Mouse (Mus musculus): ENCODE measurements around the gene Hspbap1.
A peak's percentile ranks its signal among the peaks of the same experiment; 100 is the strongest.

Gene Hspbap1

DNA sequence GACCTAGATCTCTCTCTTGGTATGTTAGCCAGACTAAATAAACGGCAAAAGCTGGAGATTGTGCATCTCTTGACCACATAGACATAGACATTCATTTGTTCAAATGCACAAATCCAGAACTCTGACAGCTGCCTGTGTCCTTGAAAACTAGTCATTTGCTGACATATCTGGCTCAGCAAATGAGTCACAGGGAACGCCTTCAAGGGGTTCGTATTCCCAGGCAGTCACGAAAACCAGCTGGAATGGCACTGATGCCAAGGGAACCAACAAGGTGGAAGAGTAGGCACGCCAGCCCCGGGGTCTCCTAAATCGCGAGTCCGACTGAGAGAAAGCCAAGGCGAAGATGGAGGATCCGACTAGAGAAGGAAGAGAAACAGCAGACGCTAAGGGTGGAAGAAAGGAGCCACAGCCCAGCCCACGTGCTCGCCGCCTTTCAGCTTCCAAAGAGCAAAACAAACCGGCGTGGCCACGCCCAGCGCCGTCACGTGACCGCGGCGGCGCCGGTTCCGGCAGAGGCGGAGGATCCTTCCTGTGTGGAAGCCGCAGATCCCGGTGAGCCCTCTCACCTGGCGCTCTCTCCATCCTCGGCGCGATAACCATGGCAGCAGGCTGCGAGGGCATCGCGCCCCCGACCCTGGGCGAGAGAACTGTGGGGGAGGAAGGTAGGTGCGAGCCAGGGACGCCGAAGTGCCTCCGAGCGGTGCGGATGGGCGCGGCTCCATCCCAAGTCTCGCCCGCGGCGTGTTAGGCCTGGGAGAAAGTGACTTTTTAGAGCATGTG lies at the start of gene Hspbap1:
Hspbap1 (plus strand) TSS at position 498 of the 780 bp plus-strand sequence.
- peak; percentile 88 to 91 for DNase-seq

DNA sequence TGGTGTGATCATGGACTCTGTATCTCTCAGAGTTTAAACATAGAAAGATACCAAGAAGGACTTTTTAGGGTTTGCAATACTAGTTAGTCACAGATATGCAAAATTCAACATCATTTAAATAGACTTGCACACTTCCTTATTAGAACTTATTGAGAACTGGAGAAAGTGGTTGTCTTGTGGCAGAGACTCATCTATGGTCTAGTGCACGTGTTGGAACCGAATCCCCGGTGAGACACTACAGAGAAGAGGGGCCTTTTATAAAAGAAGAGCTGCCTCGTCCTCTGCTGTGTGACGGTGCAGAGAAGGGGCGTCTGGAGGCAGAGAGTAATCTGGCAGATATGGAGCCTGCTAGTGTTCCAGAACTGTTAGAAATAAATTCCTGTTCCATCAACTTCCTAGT lies 45.6 kb upstream of the Hspbap1 start:
- no peak for DNase-seq

DNA sequence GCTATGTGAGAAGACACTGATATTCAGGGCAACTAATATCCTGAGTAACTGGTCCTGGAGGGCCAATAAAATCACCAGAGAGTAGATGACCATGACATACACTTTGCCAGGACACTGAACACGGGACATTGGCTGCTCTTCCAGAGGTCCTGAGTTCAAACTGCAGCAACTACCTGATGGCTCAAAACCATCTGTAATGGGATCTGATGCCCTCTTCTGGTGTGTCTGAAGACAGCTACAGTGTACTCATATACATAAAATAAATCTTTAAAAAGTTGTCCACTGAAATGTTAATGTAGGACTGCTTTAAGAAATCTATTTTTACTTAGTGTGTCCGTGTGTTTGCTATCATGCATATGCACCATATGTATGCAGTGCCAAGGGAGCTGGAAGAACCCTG lies 43.6 kb upstream of the Hspbap1 start:
- no peak for DNase-seq

DNA sequence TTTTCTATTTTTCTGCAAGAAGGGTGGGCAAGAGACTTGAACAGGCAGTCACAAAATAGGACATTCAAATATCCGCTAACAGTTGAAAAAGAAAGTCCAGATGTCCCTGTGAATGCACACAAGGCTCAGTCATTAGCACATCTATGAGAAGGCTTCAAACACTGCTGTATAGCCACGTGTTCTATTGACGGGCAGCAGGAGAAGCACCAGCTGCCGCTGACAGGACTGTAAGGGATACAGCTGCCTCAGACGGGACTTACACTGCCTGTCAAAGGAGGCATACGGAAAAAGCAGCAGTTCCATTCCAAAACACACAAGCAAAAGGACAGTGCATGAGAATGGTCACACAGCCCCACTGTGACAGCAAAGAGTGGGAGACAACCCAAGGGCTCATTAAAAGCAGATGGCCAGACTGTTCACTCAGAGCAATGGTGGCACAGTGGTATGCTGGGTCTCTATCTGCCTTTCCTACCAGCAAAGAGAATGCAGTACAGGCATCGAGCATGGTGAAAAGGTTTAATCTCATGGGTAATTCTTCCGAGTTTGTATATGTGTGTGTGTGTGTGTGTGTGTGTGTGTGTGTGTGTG lies 40.9 kb upstream of the Hspbap1 start:
- DNase-seq, result no peak

DNA sequence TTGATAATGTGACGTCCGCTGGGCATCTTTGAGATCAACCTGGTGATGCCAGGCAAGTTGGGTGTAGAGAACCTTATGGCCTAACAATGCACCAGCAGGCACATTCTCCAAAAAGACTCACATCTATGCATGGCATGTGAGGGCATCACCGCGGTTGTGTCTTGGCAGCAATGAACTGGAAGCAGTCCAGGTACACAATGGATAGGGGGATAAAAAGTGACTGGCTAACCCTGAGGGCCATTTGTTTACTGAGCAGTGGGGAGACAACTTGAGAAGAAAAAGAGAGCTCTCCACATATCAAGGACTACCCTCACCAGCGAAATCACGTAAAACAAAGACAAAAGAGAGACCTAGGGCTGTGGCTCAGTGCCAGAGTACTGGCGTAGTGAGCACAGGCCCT lies 38.1 kb upstream of the Hspbap1 start:
- DNase-seq, result peak in 1 of 2 experiments; percentile 20

DNA sequence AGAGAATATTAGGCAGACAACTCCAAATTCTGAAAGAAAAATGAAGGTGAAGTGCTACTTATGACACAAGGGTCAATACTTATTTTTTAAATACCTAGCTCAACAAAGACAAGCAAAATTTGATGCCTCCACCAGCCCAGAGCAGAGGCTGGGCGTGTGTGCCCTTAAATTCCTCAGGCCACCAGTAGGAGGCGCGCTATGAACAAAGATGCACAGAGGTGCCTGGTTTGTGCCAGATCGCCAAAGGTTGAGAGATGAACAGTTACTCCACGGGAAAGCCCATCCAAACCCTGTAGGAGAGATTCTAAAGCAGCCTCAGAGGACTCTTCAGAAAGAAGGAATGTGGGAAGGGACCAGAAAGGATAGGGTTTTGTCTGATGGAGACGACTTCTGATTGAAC lies 36.1 kb upstream of the Hspbap1 start:
- peak; percentile 70 to 71 for DNase-seq

DNA sequence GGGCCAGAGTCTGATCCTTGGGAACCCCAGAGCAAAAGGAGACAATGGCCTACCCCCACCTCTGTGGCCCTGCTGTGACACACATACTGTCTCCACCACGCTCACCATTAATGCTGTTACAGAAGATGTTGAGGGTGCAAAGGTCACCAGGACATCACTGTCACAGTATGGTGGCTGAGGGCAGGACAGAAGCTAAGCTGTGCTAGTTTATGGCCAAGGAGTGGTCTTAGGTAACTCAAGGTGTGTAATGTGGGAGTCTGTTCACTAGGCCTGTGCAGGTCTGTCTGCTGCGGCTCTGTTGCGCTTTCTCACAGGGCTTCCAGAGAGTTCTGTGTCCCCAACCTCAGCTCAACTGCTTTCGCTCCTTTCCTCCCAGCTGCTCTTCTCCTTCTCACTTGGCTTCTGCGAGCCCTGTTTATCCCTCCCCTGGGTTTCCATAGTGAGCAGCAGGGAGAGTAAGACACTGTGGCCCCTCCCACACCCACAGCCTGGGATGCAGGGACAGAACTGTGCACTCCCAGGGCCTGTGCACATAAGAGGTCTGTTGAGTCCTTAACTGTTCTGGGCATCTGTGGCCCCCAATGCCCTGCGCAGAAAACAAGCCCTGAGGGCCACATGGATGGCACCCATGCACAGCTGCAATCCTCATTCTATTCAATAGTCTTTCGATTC lies 31.9 kb upstream of the Hspbap1 start:
- DNase-seq, result no peak

DNA sequence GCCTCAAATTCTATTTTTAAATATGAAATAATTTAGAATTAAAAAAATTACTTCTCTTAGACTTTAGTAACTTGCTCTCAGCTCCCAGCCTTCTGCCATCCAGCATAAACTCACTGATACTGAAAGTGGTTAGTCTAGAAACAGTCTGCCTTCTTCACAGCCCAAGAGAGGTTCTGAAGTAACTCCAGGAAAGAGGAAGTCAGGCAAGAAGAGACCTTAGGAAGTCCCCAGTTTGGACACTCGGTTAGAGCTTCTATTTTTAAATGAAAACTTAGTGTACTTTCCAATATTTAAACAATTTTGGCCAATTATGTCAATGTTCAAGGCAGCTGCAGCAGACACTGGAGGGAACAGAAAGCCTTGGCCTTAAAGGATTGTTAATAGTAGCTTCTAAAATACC lies 30.6 kb upstream of the Hspbap1 start:
- DNase-seq, result no peak

DNA sequence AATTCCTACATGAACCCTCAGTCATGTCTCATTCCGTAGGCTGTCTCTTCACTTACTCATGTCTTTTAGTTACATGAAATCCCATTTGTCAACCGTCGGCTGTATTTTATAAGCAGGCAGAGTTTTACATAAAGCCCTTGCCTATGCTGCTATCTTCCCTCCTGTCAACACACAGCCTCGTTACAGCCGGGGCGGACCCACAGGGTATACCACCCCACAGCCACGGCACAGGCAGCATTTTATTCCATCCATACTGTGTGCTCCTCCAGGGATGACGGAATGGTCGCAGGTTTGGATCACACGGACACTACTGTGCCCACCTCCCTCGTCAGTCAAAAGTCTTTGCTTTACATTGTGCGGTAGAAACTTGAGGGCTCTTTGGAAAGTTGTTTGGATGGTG lies 29.8 kb upstream of the Hspbap1 start:
- no peak for DNase-seq

DNA sequence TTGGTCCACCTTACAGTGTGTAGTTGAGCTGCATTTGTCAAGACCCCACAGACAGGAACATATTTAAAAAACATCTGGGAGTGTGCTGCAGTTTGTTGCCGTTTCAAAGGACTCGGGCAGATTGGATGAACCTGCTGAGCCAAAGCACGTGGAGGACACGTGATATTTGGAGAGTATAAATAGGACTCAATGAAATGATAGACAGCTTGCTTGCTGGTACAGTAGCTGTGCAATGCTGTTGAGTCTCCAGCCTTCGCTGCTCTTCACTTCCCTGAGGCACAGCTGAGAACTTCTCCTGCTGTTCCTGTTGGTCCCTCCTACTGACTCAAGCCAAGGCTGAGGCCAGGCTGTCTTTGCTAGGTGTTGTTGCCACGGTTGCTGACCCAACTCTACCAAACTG lies 29.2 kb upstream of the Hspbap1 start:
- no peak for DNase-seq

DNA sequence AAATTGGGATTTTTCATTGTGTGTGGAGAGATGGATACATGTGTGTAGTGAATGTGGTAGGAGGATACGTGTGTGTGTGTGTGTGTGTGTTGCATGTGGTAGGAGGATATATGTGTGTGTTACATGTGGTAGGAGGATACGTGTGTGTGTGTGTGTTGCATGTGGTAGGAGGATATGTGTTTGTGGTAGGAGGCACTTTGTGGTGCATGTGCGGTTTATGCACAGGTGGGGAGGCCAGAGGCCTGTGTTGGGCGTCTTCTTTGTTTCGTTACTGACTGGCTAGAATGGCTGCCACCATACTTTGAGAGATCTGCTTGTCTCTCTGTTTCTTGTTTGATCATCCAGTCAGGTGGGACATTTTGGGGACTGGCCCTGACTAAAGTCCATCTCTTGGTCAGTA lies 28.6 kb upstream of the Hspbap1 start:
- no peak for DNase-seq

DNA sequence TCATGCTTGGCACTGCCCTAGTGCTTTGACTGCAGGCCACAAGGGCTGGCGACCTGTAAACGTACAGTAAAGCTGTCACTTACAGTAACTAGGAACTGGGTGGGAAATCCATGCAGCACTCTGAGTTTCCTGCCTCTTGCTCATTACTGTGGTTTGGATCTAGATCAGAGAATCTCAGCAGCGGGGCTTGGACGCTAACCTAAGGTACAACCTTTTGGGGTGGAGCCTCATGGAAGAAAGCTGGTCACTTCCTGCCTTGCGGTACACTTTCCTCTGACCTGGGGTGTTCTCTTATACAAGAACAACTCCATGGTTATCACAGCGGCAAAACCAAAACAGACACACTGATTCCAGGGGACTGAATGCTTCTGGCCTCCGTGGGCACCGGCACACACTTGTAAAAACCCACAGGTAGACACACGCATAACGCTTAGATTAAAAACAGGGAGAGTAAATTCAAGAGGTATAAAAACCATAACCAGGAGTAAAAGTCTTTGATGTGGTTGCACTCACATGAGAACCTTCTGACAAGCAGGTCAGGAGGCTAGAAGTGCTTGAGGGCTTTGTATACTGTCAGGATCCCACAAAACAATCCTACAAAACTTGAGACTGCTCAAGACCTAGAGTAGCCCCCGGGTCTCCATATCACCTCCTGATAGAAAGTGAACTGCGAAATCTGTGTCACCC lies 27.8 kb upstream of the Hspbap1 start:
- DNase-seq, result no peak

DNA sequence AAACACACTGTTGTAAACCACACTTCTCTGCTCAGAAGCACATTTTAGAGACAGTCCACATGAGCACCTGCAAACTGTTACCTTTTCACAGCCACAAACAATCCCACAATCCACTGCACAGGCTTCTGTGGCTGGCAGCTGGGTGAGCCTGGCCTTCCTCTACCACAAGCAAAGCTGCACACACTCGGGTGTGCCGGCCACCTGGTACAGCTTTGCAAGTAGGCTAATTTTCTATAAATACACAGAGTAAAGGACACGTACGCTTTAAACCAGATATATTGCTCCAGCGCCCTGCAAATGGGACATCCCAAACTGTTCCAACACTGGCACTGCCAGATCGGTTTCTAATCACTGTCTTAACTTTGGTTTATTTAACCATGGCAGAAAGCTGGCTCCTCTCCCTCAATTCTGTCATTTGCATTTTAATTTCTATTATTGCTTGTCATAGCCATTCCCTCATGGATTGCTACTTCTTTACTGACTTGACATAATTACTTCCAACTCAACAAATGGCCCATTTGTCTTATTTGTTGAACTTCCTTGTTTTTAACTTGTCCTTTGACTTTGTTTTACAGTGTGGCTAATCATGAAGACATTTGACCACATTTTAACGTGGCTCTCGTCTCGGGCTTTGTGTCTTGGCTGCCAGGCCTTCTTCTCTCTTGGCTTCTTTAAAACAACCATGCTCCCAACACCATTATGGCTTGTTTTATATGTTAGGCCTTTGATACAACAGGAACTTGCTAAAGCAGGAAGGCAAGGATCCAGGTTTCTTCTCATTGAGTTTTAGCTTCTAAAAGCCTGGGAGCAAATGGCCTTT lies 22.5 kb upstream of the Hspbap1 start:
- peak; percentile 27 to 38 for DNase-seq

DNA sequence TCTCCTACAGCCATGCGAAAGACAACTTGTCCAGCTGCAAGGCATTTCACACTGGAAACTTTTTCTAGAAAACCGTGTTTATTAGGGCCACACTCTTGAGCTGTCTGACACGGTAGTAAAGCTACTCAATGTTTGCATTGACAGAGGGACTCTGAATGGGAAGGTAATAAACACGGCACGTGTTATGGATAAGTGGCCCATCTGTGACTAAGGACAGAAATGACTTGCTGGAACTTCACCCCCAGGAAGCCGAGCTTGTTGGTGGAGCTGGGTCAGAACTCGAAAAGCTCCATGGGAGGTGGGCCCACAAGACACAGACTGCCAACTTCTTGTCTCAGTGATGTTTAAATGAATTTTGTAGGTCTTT lies 22.0 kb upstream of the Hspbap1 start:
- DNase-seq, result no peak

DNA sequence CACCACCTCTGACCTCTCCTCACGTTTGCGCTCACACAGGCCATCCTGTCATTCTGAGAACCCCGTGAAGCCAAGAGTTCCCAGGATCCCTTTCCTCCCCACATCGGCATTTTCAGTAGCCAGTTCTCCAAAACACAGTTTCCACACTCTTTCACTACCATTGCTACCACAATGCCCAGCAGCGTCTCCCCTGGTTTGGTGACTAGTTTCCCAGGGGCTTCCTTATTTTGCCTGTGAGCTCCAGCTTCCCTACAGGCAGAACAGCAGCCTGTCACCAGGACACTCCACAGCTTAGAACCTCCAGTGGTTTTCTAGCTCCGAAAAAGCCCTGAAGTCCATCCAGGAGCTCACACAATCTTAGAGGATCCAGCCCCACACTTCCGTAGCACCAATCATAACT lies 20.8 kb upstream of the Hspbap1 start:
- DNase-seq, result no peak

DNA sequence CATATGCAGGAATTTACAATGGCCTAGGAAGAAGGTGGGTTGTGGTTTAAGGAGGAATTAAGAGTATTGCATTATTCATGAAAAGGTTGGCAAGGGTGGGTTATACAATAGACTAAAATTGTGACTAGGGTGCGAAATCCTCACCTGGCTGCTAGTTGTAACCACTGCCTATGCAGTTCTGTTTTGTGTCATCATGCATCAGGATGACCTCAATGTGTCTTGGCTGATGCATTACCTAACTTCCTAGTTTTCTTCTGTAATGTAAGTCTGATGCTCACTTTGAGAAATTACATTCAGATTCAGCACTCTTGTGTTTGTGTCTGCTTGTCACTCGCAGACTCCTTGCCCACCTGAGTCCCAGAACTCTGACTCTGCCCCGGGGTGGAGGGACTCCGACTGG lies 18.3 kb upstream of the Hspbap1 start:
- DNase-seq, result no peak

DNA sequence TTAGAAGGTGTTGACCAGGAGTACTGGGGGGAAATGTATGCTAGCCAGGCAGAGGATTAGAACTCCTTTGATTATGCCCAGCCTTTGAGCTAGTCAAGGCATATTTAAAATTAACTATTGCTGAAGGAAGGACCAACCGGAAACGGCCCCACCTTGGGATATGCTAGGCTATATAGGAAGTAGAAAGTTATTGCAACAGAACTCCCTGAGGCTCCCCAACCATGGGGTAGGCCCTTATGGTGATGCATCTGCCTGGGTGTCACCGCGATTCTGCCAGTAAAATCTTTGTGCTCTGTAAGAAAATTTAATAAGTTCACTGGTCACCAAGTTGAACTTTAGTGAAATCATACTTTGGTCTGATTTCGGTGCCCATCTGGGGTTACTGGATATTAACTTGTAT lies 16.2 kb upstream of the Hspbap1 start:
- no peak for DNase-seq

DNA sequence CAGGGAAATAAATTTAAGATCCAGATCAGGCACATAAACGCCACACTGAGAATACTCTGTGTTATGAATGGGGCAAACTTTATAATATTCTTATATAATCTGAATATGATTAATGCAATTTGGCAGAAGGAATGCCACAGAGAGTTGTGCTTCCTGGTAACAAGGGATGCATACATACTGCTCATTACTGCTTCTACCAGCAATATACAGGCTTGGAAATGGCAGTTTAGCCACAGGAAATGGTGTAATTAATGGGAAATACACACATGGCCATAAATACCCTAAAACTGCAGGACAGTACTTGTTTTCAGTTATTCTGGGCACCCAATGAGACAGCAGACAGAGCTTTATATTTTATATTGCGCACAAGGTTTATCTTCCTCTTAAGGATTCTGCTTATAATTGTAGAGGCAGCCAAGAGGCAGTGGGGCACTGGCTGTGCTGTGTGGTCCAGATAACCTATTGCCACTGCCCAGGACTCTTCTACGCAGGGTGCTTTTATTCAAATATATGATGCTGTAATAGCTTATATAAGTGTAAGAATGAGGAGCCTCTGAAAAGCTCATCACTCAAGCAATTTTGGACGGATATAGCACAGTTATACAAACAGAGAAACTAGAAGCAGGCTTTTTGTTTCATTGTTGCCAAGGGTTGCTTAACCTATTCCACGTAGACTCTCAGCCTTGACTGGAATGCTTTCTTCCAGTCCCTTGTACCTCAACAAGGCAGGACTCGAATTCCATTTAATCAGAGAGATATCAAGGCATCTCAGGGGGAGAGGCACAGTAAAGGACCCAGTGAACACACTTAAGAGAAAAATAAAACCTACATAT lies 14.5 kb upstream of the Hspbap1 start:
- no peak for DNase-seq

DNA sequence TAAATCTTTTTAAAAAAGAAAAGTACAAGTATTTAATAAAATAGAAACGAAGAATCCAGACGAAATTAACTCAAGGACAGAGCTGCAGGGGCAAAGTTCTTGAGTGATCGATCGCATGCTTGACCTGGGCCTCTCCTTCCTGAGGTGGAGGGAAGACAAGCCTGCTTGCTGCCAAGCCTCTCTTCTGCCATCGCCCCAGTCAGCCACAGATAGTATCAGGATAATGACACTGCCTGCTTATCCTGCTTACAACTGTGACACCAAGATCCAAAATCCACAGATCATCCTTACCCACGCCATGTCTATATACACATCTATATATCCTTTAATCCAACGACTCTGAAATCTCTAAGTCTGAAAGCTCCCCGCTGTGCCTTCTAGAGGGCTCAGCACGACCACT lies 13.5 kb upstream of the Hspbap1 start:
- DNase-seq, result no peak

DNA sequence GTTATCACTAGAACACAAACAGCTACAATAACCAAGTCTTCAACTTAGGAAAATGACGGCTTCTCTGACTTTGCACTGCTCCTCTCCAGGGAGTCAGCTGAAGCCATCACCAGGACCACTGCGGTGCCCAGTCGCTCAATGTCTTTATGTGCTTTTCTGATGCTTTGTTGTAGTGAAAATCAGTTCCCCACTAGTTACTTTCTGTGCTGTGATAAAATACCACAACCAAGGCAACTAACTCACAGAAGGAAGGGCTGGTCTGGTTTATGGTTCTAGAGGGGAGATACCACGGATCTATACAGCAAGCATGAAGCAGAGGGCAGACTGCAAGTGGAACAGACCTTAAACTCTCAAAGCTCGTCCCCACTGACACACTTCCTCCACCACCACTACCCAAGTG lies 10.8 kb upstream of the Hspbap1 start:
- no peak for DNase-seq

DNA sequence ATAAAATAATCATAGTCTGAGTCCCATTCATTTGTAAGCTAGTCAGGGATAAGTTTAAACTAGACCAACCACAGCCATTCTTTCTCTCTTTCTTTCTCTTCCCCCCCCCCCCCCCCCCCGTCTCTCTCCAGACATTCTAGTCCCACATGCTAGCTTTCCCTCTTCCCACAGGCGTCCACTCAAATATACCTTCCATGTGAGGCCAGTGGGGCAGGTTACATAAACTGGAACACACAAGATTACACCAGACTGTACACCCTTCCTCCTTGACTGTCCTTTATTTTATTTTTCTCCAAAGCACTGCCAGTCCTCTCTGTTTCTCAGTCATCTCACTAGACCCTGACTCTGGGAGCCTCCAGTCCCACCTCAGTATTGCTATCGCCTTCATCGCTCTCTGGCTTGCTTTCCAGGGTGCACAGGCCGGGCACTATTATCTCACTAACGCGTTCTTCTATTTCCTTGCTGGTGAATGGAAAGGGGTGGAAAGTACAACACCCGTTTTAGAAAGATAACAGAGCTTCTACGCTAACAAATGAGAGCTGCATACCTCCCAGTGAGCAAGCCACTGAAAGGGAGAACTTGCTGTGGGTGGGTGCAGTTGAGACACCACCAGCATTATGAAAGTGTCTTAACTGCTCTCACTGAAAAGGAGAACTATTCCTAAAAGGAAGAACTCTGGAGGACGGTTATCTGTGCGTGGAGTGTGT lies 6.4 kb upstream of the Hspbap1 start:
- no peak for DNase-seq
